Mouse (Mus musculus): ENCODE data around the gene Il16.
A peak's percentile ranks its signal among the peaks of the same experiment; 100 is the strongest.

Il16 gene

GRCm38 (mm10) chr7:83604180-83604944 is 141.2 kb downstream of the Il16 start:
- DNase-seq (ENCODE audit: low read depth): no peak

DNA sequence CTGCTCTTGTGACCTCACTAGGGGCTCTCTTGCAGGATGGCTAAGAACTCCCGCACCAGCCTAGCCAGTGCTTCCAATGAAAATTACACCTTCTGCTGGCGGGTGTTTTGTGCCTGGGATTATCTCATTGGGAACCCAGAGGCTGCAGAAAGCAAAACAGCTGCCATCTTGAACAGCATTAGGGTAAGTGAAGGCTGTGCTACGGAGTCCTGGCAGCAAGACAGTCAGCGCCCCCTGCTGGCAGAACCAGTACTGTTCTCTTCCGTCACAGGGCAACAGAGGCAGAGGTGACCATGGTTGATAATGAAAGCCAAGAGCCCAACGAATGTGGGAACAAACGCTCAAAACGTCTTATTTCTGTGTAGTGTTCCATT is 145.6 kb downstream of the Il16 start:
- DNase-seq (ENCODE audit: low read depth): peak; percentile 14

DNA sequence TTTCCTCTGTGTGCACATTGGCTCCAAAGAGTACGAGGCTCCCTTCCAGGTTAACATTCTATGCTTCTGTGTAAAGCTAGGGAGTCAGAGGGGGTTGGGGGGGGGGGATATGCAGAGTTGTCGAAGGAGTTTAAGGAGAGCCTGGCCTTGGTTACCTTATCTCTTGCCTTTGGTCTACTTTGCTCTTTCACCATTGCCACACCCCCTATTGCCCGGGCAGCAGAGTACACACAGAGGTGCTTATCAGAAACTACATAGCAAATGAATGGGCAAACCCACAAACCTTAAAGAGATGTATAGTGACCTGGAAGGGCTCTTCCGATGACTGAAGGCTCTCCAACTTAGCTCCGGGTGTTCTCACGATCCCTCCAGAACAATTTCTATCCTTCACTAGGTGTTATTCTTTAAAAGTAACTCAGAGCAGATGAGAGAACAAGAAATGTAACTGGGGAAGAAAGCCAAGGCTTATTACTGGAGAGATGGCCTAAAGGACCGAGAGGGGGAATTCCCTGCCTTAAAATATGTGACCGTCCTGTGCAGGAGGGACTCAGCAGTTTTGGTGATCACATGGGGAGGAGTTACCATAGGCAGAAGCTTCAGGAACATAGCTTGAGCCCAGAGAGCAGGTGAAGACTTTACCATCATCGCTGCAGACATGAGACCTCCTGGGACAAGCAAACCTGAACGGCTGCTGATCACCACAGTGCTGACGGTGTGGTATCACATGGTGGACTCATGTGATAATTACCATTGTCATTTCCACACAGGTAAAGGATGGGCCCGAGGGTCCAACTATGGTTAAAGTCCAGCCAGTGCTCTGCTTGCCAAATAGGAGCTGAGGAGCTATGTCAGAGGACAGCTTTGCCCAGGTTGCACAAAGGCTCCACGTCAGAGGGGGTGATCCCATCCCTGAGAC is 146.3 kb downstream of the Il16 start:
- no peak for DNase-seq (ENCODE audit: low read depth)

DNA sequence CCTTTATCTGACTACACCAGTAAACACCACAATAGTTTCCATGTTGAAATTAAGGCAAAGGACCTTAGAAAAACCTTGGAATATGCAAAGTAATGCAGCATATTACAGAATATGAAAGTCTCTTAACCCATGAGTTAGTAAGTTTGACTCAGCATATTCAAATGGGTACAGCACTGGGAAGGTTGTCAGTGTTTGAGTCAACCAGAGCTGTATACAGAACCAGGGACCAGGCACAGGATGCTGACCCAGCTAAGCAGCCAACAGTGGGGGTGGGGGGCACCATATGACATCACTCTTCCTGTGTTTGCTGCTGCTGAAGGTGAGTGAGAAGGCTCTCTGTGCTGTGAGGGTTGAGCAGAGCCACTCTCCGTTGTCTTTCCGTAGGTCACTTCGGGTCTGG is 148.5 kb downstream of the Il16 start:
- DNase-seq (ENCODE audit: low read depth): no peak

GRCm38 (mm10) chr7:83594056-83594455 is 151.5 kb downstream of the Il16 start:
- DNase-seq (ENCODE audit: low read depth): no peak

All from c-Kit-positive CD71-positive TER-119-negative erythroid progenitor cells, embryonic 14.5 days (primary cell).